Mouse (Mus musculus) heart, embryonic 10.5 days (tissue): Measurements from ENCODE around the gene Chac2. TPM values are rescaled to one million over a fixed set of nuclear protein-coding genes. Genes with fewer than 3 reads are reported as not detected.
"Not testable (repeated sequence)": the region's sequence is repeated elsewhere in the genome, so short reads cannot be mapped to it uniquely, and the experiment has no call there.

Source experiments
- DNase-seq: peaks from one replicate; pipeline ENCODE4 v3.0.0-alpha.2; 2017; ENCODE audit warnings: low spot score
- H3K27ac ChIP-seq: fragments of 300-500 bp; sonication (generic); 2 replicates; pipeline ENCODE4 v1.5.1; 2016; ENCODE audit warnings: mild to moderate bottlenecking
- H3K27me3 ChIP-seq: fragments of 300-500 bp; sonication (generic); 2 replicates; pipeline ENCODE4 v1.6.1; 2016; ENCODE audit warnings: mild to moderate bottlenecking; ENCODE audit not compliant: poor library complexity, insufficient read depth, severe bottlenecking
- H3K36me3 ChIP-seq: fragments of 300-500 bp; sonication (generic); 2 replicates; pipeline ENCODE4 v1.6.1; 2016; ENCODE audit warnings: mild to moderate bottlenecking, moderate library complexity
- H3K4me1 ChIP-seq: fragments of 300-500 bp; sonication (generic); 2 replicates; pipeline ENCODE4 v1.6.1; 2016; ENCODE audit warnings: mild to moderate bottlenecking
- H3K4me3 ChIP-seq: fragments of 300-500 bp; sonication (generic); 2 replicates; pipeline ENCODE4 v1.5.1; 2016; ENCODE audit warnings: mild to moderate bottlenecking, moderate library complexity
- H3K9me3 ChIP-seq: fragments of 300-500 bp; sonication (generic); 2 replicates; pipeline ENCODE4 v1.6.1; 2016; ENCODE audit warnings: mild to moderate bottlenecking, moderate library complexity
- WGBS: fragments of 180-500 bp; shearing (Covaris S2); methylation state at CpG from one replicate; pipeline ENCODE4 v1.1.7; 2016; 5-methylcytosine and 5-hydroxymethylcytosine counted together
- polyA plus RNA-seq: library from polyadenylated mRNA; unstranded; fragments of >200 nt; fragmentation: Nextera tagmentation; extraction: Ambion mirVana; gene quantifications from 2 replicates; pipeline ENCODE4 v1.2.1, GENCODE M21; 2016

Gene Chac2
- 12.1 and 12.5 TPM in 2 replicates for polyA plus RNA-seq

- no peaks in the 10 kb centered on the region for H3K9me3 ChIP-seq
- H3K4me3 ChIP-seq = peak within 1 kb of the TSS; percentile 76
- H3K27ac ChIP-seq = peak within 1 kb of the TSS; percentile 88
- no peaks in the 10 kb centered on the region for H3K27me3 ChIP-seq
- DNase-seq = peak; percentile 94
- H3K36me3 ChIP-seq = no peaks in the 10 kb centered on the region
- peaks cover 5% of the 10 kb centered on the region; the same call in 1 of the 2 replicates for H3K4me1 ChIP-seq
- 2% methylated on average over 22 of the region's 22 CpGs for WGBS
Observed at GRCm38 (mm10) chr11:30985877-30986624, at the start of gene Chac2. Gene Chac2 (minus strand): TSS chr11:30986350.

- 92% methylated on average over 4 of the region's 4 CpGs for WGBS
- H3K4me3 ChIP-seq = no peak overlapping the region
- no peaks in the 10 kb centered on the region for H3K9me3 ChIP-seq
- no peaks in the 10 kb centered on the region for H3K27me3 ChIP-seq
- H3K36me3 ChIP-seq = peaks cover 25% of the 10 kb centered on the region
- H3K27ac ChIP-seq = no peak overlapping the region
- H3K4me1 ChIP-seq = no peaks in the 10 kb centered on the region
- peak; percentile 73 for DNase-seq
Observed at GRCm38 (mm10) chr11:31034958-31035357, 48.8 kb upstream of the Chac2 start.

GRCm38 (mm10) chr11:31017466-31017865 is 31.3 kb upstream of the Chac2 start:
- not testable (repeated sequence) for H3K27me3 ChIP-seq, H3K4me3 ChIP-seq, H3K27ac ChIP-seq, DNase-seq, H3K4me1 ChIP-seq, H3K9me3 ChIP-seq, H3K36me3 ChIP-seq
- WGBS = 72% methylated on average over 15 of the region's 15 CpGs

DNA sequence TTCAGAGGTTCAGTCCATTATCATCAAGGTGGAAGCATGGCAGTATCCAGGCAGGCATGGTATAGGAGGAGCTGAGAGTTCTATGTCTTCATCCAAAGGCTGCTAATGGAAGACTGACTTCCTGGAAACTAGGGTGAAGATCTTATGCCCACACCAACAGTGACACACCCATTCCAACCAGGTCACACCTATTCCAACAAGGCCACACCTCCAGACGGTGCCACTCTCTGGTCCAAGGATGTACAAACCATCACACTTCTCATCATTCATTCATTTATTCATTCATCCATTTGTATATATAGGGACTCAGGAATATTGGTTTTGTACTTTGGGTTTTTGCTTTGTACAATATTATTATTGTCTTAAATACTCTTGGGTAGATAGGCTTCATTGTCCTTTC is 23.5 kb upstream of the Chac2 start:
- not testable (repeated sequence) for H3K4me3 ChIP-seq, DNase-seq, H3K27ac ChIP-seq, H3K9me3 ChIP-seq, H3K4me1 ChIP-seq, H3K27me3 ChIP-seq, H3K36me3 ChIP-seq
- 86% methylated on average over 1 of the region's 1 CpGs for WGBS

- Histone ChIP-seq H3K4me1 (no peaks in the 10 kb centered on the region), H3K27me3 (no peaks in the 10 kb centered on the region), H3K4me3 (no peak overlapping the region), H3K27ac (no peak overlapping the region), H3K9me3 (no peaks in the 10 kb centered on the region), H3K36me3 (peaks cover 3% of the 10 kb centered on the region; the same call in 1 of the 2 replicates)
- 84% methylated on average over 4 of the region's 4 CpGs for WGBS
- DNase-seq = no peak
Observed at GRCm38 (mm10) chr11:31001169-31001908, 15.2 kb upstream of the Chac2 start.

GRCm38 (mm10) chr11:31000028-31000427 is 13.9 kb upstream of the Chac2 start:
- H3K36me3 ChIP-seq = 0 out of 2 replicates have a peak, but pooled peaks cover 3% of the 10 kb centered on the region
- H3K9me3 ChIP-seq = no peaks in the 10 kb centered on the region
- no peak overlapping the region for H3K4me3 ChIP-seq
- no peak overlapping the region for H3K27ac ChIP-seq
- no peaks in the 10 kb centered on the region for H3K27me3 ChIP-seq
- WGBS = 76% methylated on average over 2 of the region's 2 CpGs
- no peak for DNase-seq
- H3K4me1 ChIP-seq = no peaks in the 10 kb centered on the region

GRCm38 (mm10) chr11:30998704-30999103 is 12.6 kb upstream of the Chac2 start:
- H3K4me1 ChIP-seq = no peaks in the 10 kb centered on the region
- no peak overlapping the region for H3K4me3 ChIP-seq
- H3K36me3 ChIP-seq = 0 out of 2 replicates have a peak, but pooled peaks cover 3% of the 10 kb centered on the region
- no peak for DNase-seq
- no peaks in the 10 kb centered on the region for H3K9me3 ChIP-seq
- WGBS = 74% methylated on average over 2 of the region's 2 CpGs
- H3K27me3 ChIP-seq = no peaks in the 10 kb centered on the region
- no peak overlapping the region for H3K27ac ChIP-seq

GRCm38 (mm10) chr11:30998199-30998598 is 12.0 kb upstream of the Chac2 start:
- Histone ChIP-seq H3K36me3 (0 out of 2 replicates have a peak, but pooled peaks cover 3% of the 10 kb centered on the region), H3K27ac (no peak overlapping the region), H3K27me3 (no peaks in the 10 kb centered on the region), H3K4me1 (no peaks in the 10 kb centered on the region), H3K9me3 (no peaks in the 10 kb centered on the region), H3K4me3 (no peak overlapping the region)
- 80% methylated on average over 5 of the region's 5 CpGs for WGBS
- no peak for DNase-seq

DNA sequence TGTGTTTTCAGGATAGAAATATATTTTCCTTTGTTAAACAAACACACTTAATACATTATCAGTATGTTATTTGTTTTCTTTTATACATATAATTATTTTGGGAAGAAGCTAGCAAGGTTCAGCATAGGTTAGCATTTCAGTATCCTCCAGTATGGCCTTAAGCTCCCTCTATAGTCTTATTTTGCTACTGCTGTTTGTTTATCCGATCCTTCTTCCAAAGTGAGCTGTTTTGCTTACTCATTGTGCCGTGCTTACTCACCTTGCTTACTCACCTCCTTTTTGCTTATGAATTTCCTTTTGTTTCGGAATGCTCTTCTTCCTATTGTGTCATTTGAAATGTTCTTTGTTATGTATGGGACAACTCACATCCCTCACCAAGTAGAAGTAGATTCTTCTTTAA is 10.5 kb upstream of the Chac2 start:
- Histone ChIP-seq H3K27me3 (no peaks in the 10 kb centered on the region), H3K9me3 (no peaks in the 10 kb centered on the region), H3K36me3 (0 out of 2 replicates have a peak, but pooled peaks cover 3% of the 10 kb centered on the region), H3K27ac (no peak overlapping the region), H3K4me3 (no peak overlapping the region), H3K4me1 (no peaks in the 10 kb centered on the region)
- WGBS = 75% methylated on average over 3 of the region's 3 CpGs
- no peak for DNase-seq

DNA sequence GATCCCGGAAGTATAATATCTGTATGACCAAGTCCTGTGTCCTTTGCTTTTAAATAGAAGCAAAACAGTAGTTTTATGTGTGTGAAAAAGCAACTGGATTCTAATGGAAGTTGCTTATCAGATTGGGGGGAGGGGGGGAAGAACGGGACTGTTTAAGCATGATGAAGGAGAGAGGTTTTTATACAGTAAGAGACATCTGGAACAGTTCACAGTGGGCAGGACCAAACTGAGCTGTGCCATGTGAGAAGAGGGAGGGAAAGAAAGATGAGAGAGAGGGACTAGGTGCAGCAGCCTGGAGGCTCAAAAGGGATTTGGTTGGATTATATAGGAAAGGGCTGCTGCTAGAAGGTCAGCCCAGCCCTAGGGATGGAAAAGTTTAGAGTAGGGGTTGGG is 471 bp upstream of the Chac2 start:
- Histone ChIP-seq H3K36me3 (no peaks in the 10 kb centered on the region), H3K4me3 (peak overlapping the region; percentile 76), H3K9me3 (no peaks in the 10 kb centered on the region), H3K27me3 (no peaks in the 10 kb centered on the region), H3K4me1 (peaks cover 5% of the 10 kb centered on the region; the same call in 1 of the 2 replicates), H3K27ac (peak overlapping the region; percentile 88; the same call in 1 of the 2 replicates)
- 3% methylated on average over 2 of the region's 2 CpGs for WGBS
- no peak for DNase-seq

GRCm38 (mm10) chr11:30985237-30985636 is 913 bp downstream of the Chac2 start:
- Histone ChIP-seq H3K9me3 (no peaks in the 10 kb centered on the region), H3K36me3 (no peaks in the 10 kb centered on the region), H3K4me1 (peaks cover 5% of the 10 kb centered on the region; the same call in 1 of the 2 replicates), H3K4me3 (peak overlapping the region; percentile 76; the same call in 1 of the 2 replicates), H3K27me3 (no peaks in the 10 kb centered on the region), H3K27ac (no peak overlapping the region)
- WGBS = 54% methylated on average over 2 of the region's 2 CpGs
- DNase-seq = no peak

DNA sequence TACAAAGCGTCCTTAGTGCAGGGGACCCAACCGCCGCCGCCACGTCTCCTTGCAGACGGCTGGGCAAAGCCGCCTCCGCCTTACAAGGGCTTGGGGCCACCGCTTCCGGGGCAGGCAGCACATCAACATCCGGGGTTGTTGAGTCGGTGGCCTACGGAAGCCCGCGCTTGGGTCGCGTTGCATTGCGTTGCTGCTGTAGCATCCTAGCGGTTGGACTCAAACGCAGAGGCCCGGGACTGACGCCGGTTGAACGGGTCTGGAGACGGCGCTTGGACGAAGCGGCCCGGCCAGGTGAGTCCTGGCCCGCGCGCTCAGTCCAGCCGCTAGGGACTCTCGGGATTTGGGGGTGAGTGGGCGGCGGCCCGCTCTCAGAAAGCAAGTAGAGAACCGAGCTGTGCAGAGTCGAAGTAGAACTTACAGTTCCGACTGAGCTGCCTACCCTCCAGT is 31.8 kb downstream of the Chac2 start, which contains the start of gene Erlec1:
Erlec1 (minus strand) TSS at position 57 of the 447 bp plus-strand sequence.
- peaks cover 34% of the 10 kb centered on the region for H3K36me3 ChIP-seq
- H3K4me3 ChIP-seq = peak within 1 kb of the TSS; percentile 93
- peak within 1 kb of the TSS; percentile 94 for H3K27ac ChIP-seq
- no peaks in the 10 kb centered on the region for H3K27me3 ChIP-seq
- WGBS = under 1% methylated on average over 40 of the region's 40 CpGs
- peak; percentile 95 for DNase-seq
- H3K4me1 ChIP-seq = peaks cover 7% of the 10 kb centered on the region
- H3K9me3 ChIP-seq = no peaks in the 10 kb centered on the region
